Mouse (Mus musculus) bone marrow macrophage, adult 2 months (primary cell): Measurements from ENCODE around the gene Serpinb1c.
"Not testable (repeated sequence)": the region's sequence is repeated elsewhere in the genome, so short reads cannot be mapped to it uniquely, and the experiment has no call there.

Experiments
- CTCF ChIP-seq: IDR thresholded peaks from 2 replicates; pipeline ENCODE4 v1.5.1; 2012; ENCODE audit warnings: low read depth, mild to moderate bottlenecking, low read length, moderate library complexity
- POLR2A ChIP-seq: IDR thresholded peaks from 2 replicates; pipeline ENCODE4 v1.6.1; 2012; ENCODE audit warnings: mild to moderate bottlenecking, low read depth, low read length, borderline replicate concordance

GRCm38 (mm10) chr13:32939191-32939590 is 41.2 kb upstream of the Serpinb1c start:
- not testable (repeated sequence) for TF ChIP-seq CTCF, POLR2A
